Mouse (Mus musculus): ENCODE results near the gene Kdm2b.

DNA sequence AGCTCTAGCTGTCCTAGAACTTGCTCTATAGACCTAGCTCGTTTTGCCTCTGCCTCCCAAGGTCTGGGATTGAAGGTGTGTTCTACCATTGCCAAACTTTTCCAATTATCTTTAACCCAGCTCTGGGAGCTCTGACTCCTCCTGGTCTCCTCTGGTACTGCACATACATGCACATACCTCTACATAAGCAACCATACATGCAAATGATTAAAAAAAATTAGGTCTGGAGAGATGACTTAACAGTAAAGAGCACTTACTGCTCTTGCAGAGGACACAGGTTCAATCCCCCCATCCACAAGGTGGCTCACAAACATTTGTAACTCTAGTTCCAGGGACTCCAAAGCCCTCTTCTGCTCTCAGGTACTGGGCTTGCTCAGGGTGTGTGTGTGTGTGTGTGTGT is 165.6 kb downstream of the Kdm2b start:
- no peak for TF ChIP-seq CTCF (conservative IDR thresholded peaks at IDR 0.05; ENCODE audit: insufficient read depth, insufficient read length, low read depth, low read length)
- TF ChIP-seq POLR2A (IDR thresholded peaks at IDR 0.05; ENCODE audit: low read depth, low read length) = no peak
